Mouse (Mus musculus) neural tube, embryonic 14.5 days (tissue): ENCODE measurements around the gene Gatb. TPM values are rescaled to one million over a fixed set of nuclear protein-coding genes. Genes with fewer than 3 reads are reported as not detected.

Source experiments
- ATAC-seq: fragments of 200-750 bp; cut with Nextera tagmentation; 2 replicates; pipeline ENCODE4 v1.8.0; 2017; ENCODE audit warnings: low read depth, mild to moderate bottlenecking, moderate TSS enrichment, moderate library complexity
- H3K27ac ChIP-seq: fragments of 300-500 bp; sonication (generic); 2 replicates; pipeline ENCODE4 v1.5.1; 2014; ENCODE audit warnings: low read depth, mild to moderate bottlenecking, control low read depth, low read length, moderate library complexity, mixed read lengths
- H3K27me3 ChIP-seq: fragments of 300-500 bp; sonication (generic); 2 replicates; pipeline ENCODE4 v1.6.1; 2014; ENCODE audit warnings: low read length; ENCODE audit not compliant: control insufficient read depth, insufficient read depth
- H3K36me3 ChIP-seq: fragments of 300-500 bp; sonication (generic); 2 replicates; pipeline ENCODE4 v1.6.1; 2014; ENCODE audit warnings: low read length, mixed read lengths; ENCODE audit not compliant: control insufficient read depth, insufficient read depth
- H3K4me1 ChIP-seq: fragments of 300-500 bp; sonication (generic); 2 replicates; pipeline ENCODE4 v1.6.1; 2014; ENCODE audit warnings: low read length; ENCODE audit not compliant: control insufficient read depth, insufficient read depth
- H3K4me2 ChIP-seq: fragments of 300-500 bp; sonication (generic); 2 replicates; pipeline ENCODE4 v1.6.1; 2014; ENCODE audit warnings: mild to moderate bottlenecking, low read depth, low read length, control low read depth
- H3K4me3 ChIP-seq: fragments of 300-500 bp; sonication (generic); 2 replicates; pipeline ENCODE4 v1.5.1; 2014; ENCODE audit warnings: low read depth, low read length, control low read depth, mixed read lengths
- H3K9ac ChIP-seq: fragments of 300-500 bp; sonication (generic); replicated peaks from 2 replicates; pipeline ENCODE4 v1.6.1; 2014; ENCODE audit warnings: low read depth, mild to moderate bottlenecking, control low read depth, low read length, mixed read lengths
- H3K9me3 ChIP-seq: fragments of 300-500 bp; sonication (generic); 2 replicates; pipeline ENCODE4 v1.6.1; 2016; ENCODE audit warnings: low read length; ENCODE audit not compliant: control insufficient read depth
- WGBS: fragments of 180-500 bp; shearing (Covaris S2); extraction: QIAGEN DNeasy Blood & Tissue Kit; methylation state at CpG from one replicate; pipeline ENCODE4 v1.1.7; 2014; 5-methylcytosine and 5-hydroxymethylcytosine counted together
- polyA plus RNA-seq: library from polyadenylated mRNA; unstranded; fragments of >200 nt; fragmentation: Nextera tagmentation; extraction: Ambion mirVana; gene quantifications from 2 replicates; pipeline ENCODE4 v1.2.1, GENCODE M21; 2014

The Gatb gene
- polyA plus RNA-seq, 1 experiment from 2014 or later = 23.1 TPM

- H3K27me3 ChIP-seq = no peaks in the 10 kb centered on the region
- H3K36me3 ChIP-seq = no peaks in the 10 kb centered on the region
- H3K9me3 ChIP-seq = no peaks in the 10 kb centered on the region
- H3K9ac ChIP-seq = no peak overlapping the region
- H3K4me3 ChIP-seq = no peak overlapping the region
- no peak overlapping the region for H3K4me2 ChIP-seq
- no peak for ATAC-seq
- WGBS = 94% methylated on average over 2 of the region's 2 CpGs
- H3K4me1 ChIP-seq = no peaks in the 10 kb centered on the region; the same call in 1 of the 2 replicates
- H3K27ac ChIP-seq = no peak overlapping the region
These were observed 33.8 kb downstream of the Gatb start for GRCm38 (mm10) chr3:85607753-85608152.

GRCm38 (mm10) chr3:85616389-85616788, 42.5 kb downstream of the Gatb start:
- H3K4me1 ChIP-seq = no peaks in the 10 kb centered on the region
- no peak overlapping the region for H3K27ac ChIP-seq
- 100% methylated on average over 1 of the region's 1 CpGs for WGBS
- H3K9me3 ChIP-seq = no peaks in the 10 kb centered on the region
- no peak for ATAC-seq
- no peak overlapping the region for H3K4me2 ChIP-seq
- no peaks in the 10 kb centered on the region for H3K27me3 ChIP-seq
- no peaks in the 10 kb centered on the region for H3K36me3 ChIP-seq
- no peak overlapping the region for H3K9ac ChIP-seq
- H3K4me3 ChIP-seq = no peak overlapping the region

GRCm38 (mm10) chr3:85618885-85619284, 45.0 kb downstream of the Gatb start:
- 85% methylated on average over 6 of the region's 6 CpGs for WGBS

GRCm38 (mm10) chr3:85619345-85619744, 45.4 kb downstream of the Gatb start:
- Histone ChIP-seq H3K9me3 (no peaks in the 10 kb centered on the region), H3K27me3 (no peaks in the 10 kb centered on the region)
- no peak for ATAC-seq

More at GRCm38 (mm10) chr3:85618885-85619284, 45.0 kb downstream of the Gatb start:
- no peak for ATAC-seq
- Histone ChIP-seq H3K4me3 (no peak overlapping the region), H3K36me3 (no peaks in the 10 kb centered on the region), H3K4me1 (no peaks in the 10 kb centered on the region), H3K27ac (no peak overlapping the region), H3K9ac (no peak overlapping the region), H3K9me3 (no peaks in the 10 kb centered on the region), H3K27me3 (no peaks in the 10 kb centered on the region), H3K4me2 (no peak overlapping the region)

GRCm38 (mm10) chr3:85619751-85620150, 45.8 kb downstream of the Gatb start:
- ATAC-seq = no peak

More at GRCm38 (mm10) chr3:85619345-85619744, 45.4 kb downstream of the Gatb start:
- H3K27ac ChIP-seq = no peak overlapping the region
- no peak overlapping the region for H3K4me3 ChIP-seq
- H3K4me1 ChIP-seq = no peaks in the 10 kb centered on the region
- no peaks in the 10 kb centered on the region for H3K36me3 ChIP-seq
- no peak overlapping the region for H3K9ac ChIP-seq
- H3K4me2 ChIP-seq = no peak overlapping the region
- WGBS = 91% methylated on average over 5 of the region's 5 CpGs

GRCm38 (mm10) chr3:85629895-85630510, 56.1 kb downstream of the Gatb start:
- Histone ChIP-seq H3K9ac (no peak overlapping the region), H3K4me3 (no peak overlapping the region), H3K9me3 (no peaks in the 10 kb centered on the region), H3K27ac (no peak overlapping the region), H3K27me3 (no peaks in the 10 kb centered on the region), H3K36me3 (no peaks in the 10 kb centered on the region), H3K4me1 (no peaks in the 10 kb centered on the region), H3K4me2 (no peak overlapping the region)
- ATAC-seq = no peak
- WGBS = 92% methylated on average over 4 of the region's 4 CpGs

More at GRCm38 (mm10) chr3:85619751-85620150, 45.8 kb downstream of the Gatb start:
- no peaks in the 10 kb centered on the region for H3K36me3 ChIP-seq
- H3K9ac ChIP-seq = no peak overlapping the region
- WGBS = 98% methylated on average over 1 of the region's 1 CpGs
- H3K9me3 ChIP-seq = no peaks in the 10 kb centered on the region
- no peak overlapping the region for H3K4me2 ChIP-seq
- no peak overlapping the region for H3K4me3 ChIP-seq
- H3K27ac ChIP-seq = no peak overlapping the region
- no peaks in the 10 kb centered on the region for H3K4me1 ChIP-seq
- H3K27me3 ChIP-seq = no peaks in the 10 kb centered on the region

GRCm38 (mm10) chr3:85633733-85634132, 59.8 kb downstream of the Gatb start:
- no peak overlapping the region for H3K4me3 ChIP-seq
- H3K4me1 ChIP-seq = no peaks in the 10 kb centered on the region
- 95% methylated on average over 2 of the region's 2 CpGs for whole genome bisulfite sequencing
- H3K27me3 ChIP-seq = no peaks in the 10 kb centered on the region
- H3K9me3 ChIP-seq = no peaks in the 10 kb centered on the region
- no peaks in the 10 kb centered on the region for H3K36me3 ChIP-seq
- ATAC-seq = no peak
- H3K27ac ChIP-seq = no peak overlapping the region
- no peak overlapping the region for H3K4me2 ChIP-seq
- H3K9ac ChIP-seq = no peak overlapping the region

GRCm38 (mm10) chr3:85634389-85635125, 60.6 kb downstream of the Gatb start:
- no peaks in the 10 kb centered on the region for H3K9me3 ChIP-seq
- H3K36me3 ChIP-seq = no peaks in the 10 kb centered on the region
- WGBS = 74% methylated on average over 8 of the region's 8 CpGs
- H3K27me3 ChIP-seq = no peaks in the 10 kb centered on the region
- ATAC-seq = no peak
- H3K4me3 ChIP-seq = no peak overlapping the region
- H3K4me1 ChIP-seq = no peaks in the 10 kb centered on the region
- H3K27ac ChIP-seq = no peak overlapping the region
- no peak overlapping the region for H3K9ac ChIP-seq
- H3K4me2 ChIP-seq = no peak overlapping the region

GRCm38 (mm10) chr3:85635126-85635419, 61.2 kb downstream of the Gatb start:
- Histone ChIP-seq H3K9ac (no peak overlapping the region), H3K27ac (no peak overlapping the region), H3K27me3 (no peaks in the 10 kb centered on the region), H3K9me3 (no peaks in the 10 kb centered on the region), H3K36me3 (no peaks in the 10 kb centered on the region), H3K4me3 (no peak overlapping the region), H3K4me1 (no peaks in the 10 kb centered on the region), H3K4me2 (no peak overlapping the region)
- no peak for ATAC-seq
- WGBS = 81% methylated on average over 2 of the region's 2 CpGs
